Mouse (Mus musculus) CH12.LX (cell line): ENCODE measurements around the gene Nipal4. TPM values are rescaled to one million over a fixed set of nuclear protein-coding genes. Genes with fewer than 3 reads are reported as not detected.
A peak's percentile ranks its signal among the peaks of the same experiment; 100 is the strongest.

Experiments used
- DNase-seq: peaks from one replicate; pipeline ENCODE4 v3.0.0-alpha.2; 2013; ENCODE audit errors: extremely low read depth
- H3K27ac ChIP-seq: 2 replicates; pipeline ENCODE4 v1.5.1; 2012; ENCODE audit warnings: low read depth, mild to moderate bottlenecking, control low read depth, moderate library complexity; ENCODE audit not compliant: insufficient read depth
- H3K27me3 ChIP-seq: replicated peaks from 2 replicates; pipeline ENCODE3; 2012; ENCODE audit warnings: inconsistent platforms
- H3K36me3 ChIP-seq, 2 experiments: replicated peaks in 1 of 2; 2 replicates each; pipeline versions ENCODE3 to v1.6.1; 2012; ENCODE audit warnings: inconsistent platforms in 1 of 2, low read length in 1 of 2, mild to moderate bottlenecking in 1 of 2, mixed read lengths in 1 of 2, moderate library complexity in 1 of 2; ENCODE audit not compliant: control insufficient read depth in 1 of 2, insufficient read depth in 1 of 2
- H3K4me1 ChIP-seq, 2 experiments: 2 replicates each; pipeline ENCODE4 v1.6.1; 2012; ENCODE audit warnings: inconsistent platforms in 1 of 2, moderate library complexity in 1 of 2; ENCODE audit not compliant: insufficient read depth in 2 of 2, control insufficient read depth in 1 of 2
- H3K4me2 ChIP-seq: 2 replicates; pipeline ENCODE4 v1.6.1; 2012; ENCODE audit warnings: low read depth, mild to moderate bottlenecking, control low read depth; ENCODE audit not compliant: poor library complexity, insufficient read depth, severe bottlenecking
- H3K4me3 ChIP-seq, 3 experiments: fragments of 150-350 bp in 1 of 3; sonication (generic) in 1 of 3; replicated peaks in 1 of 3; 2 replicates each; pipeline versions ENCODE3 to v1.5.1; 2011 to 2012; ENCODE audit warnings: low read depth in 2 of 3, low read length in 2 of 3, mild to moderate bottlenecking in 2 of 3, moderate library complexity in 2 of 3, control low read depth in 1 of 3, improper control_type of control experiment in 1 of 3, inconsistent platforms in 1 of 3, mixed read lengths in 1 of 3; ENCODE audit not compliant: poor library complexity in 1 of 3
- H3K79me2 ChIP-seq: replicated peaks from 2 replicates; pipeline ENCODE4 v1.6.1; 2012; ENCODE audit warnings: mild to moderate bottlenecking, moderate library complexity; ENCODE audit not compliant: control insufficient read depth, poor library complexity, insufficient read depth, severe bottlenecking; ENCODE audit errors: extremely low read depth
- H3K9ac ChIP-seq: 2 replicates; pipeline ENCODE4 v1.6.1; 2012; ENCODE audit warnings: low read depth, mild to moderate bottlenecking, control low read depth, moderate library complexity; ENCODE audit not compliant: insufficient read depth
- H3K9me3 ChIP-seq: replicated peaks from 2 replicates; pipeline ENCODE3; 2012; ENCODE audit warnings: low read length, inconsistent platforms, mixed read lengths
- BHLHE40 ChIP-seq: IDR thresholded peaks from 2 replicates; pipeline ENCODE4 v1.6.1; 2011; ENCODE audit warnings: mild to moderate bottlenecking, low read depth, low read length, improper control_type of control experiment
- CHD1 ChIP-seq: IDR thresholded peaks from 2 replicates; pipeline ENCODE4 v1.6.1; 2012; ENCODE audit warnings: low read depth, low read length, improper control_type of control experiment, inconsistent platforms
- CTCF ChIP-seq, 2 experiments: IDR thresholded peaks in 1 of 2; conservative IDR thresholded peaks in 1 of 2; 2 replicates each; pipeline ENCODE4 v1.5.1; 2011 to 2012; ENCODE audit warnings: low read depth in 2 of 2, low read length in 2 of 2, improper control_type of control experiment in 1 of 2, inconsistent platforms in 1 of 2, mild to moderate bottlenecking in 1 of 2, moderate library complexity in 1 of 2
- E2F4 ChIP-seq: IDR thresholded peaks from 2 replicates; pipeline ENCODE4 v1.6.1; 2011; ENCODE audit warnings: low read depth, low read length, improper control_type of control experiment; ENCODE audit not compliant: insufficient replicate concordance
- ELF1 ChIP-seq: IDR thresholded peaks from 2 replicates; pipeline ENCODE4 v1.6.1; 2014; ENCODE audit warnings: low read depth, mild to moderate bottlenecking, inconsistent platforms, low read length, improper control_type of control experiment
- EP300 ChIP-seq: IDR thresholded peaks from 2 replicates; pipeline ENCODE4 v1.6.1; 2011; ENCODE audit warnings: low read length, improper control_type of control experiment
- ETS1 ChIP-seq: conservative IDR thresholded peaks from 2 replicates; pipeline ENCODE4 v1.6.1; 2012; ENCODE audit warnings: low read depth, mild to moderate bottlenecking, inconsistent platforms, low read length, improper control_type of control experiment, moderate library complexity
- IRF4 ChIP-seq: IDR thresholded peaks from 2 replicates; pipeline ENCODE4 v1.6.1; 2014; ENCODE audit warnings: low read depth, mild to moderate bottlenecking, inconsistent platforms, low read length, improper control_type of control experiment
- JUND ChIP-seq: conservative IDR thresholded peaks from 2 replicates; pipeline ENCODE4 v1.6.1; 2011; ENCODE audit warnings: low read depth, low read length, improper control_type of control experiment
- KAT2A ChIP-seq: IDR thresholded peaks from 2 replicates; pipeline ENCODE4 v1.6.1; 2012; ENCODE audit warnings: low read length, improper control_type of control experiment, inconsistent platforms; ENCODE audit not compliant: insufficient replicate concordance
- MAFK ChIP-seq: IDR thresholded peaks from 2 replicates; pipeline ENCODE4 v1.6.1; 2011; ENCODE audit warnings: low read length, improper control_type of control experiment; ENCODE audit not compliant: insufficient replicate concordance
- MAX ChIP-seq: IDR thresholded peaks from 2 replicates; pipeline ENCODE4 v1.6.1; 2011; ENCODE audit warnings: low read length, improper control_type of control experiment
- MAZ ChIP-seq: IDR thresholded peaks from 2 replicates; pipeline ENCODE4 v1.6.1; 2012; ENCODE audit warnings: low read depth, mild to moderate bottlenecking, inconsistent platforms, low read length, improper control_type of control experiment, moderate library complexity
- MEF2A ChIP-seq: IDR thresholded peaks from 2 replicates; pipeline ENCODE4 v1.6.1; 2014; ENCODE audit warnings: low read depth, mild to moderate bottlenecking, inconsistent platforms, low read length, improper control_type of control experiment, borderline replicate concordance
- MYC ChIP-seq: IDR thresholded peaks from 2 replicates; pipeline ENCODE4 v1.6.1; 2011; ENCODE audit warnings: low read depth, mild to moderate bottlenecking, improper control_type of control experiment, low read length
- NELFE ChIP-seq: IDR thresholded peaks from 2 replicates; pipeline ENCODE4 v1.6.1; 2011; ENCODE audit warnings: low read depth, low read length, improper control_type of control experiment
- NRF1 ChIP-seq: IDR thresholded peaks from 2 replicates; pipeline ENCODE4 v1.6.1; 2014; ENCODE audit warnings: low read depth, mild to moderate bottlenecking, inconsistent platforms, low read length, improper control_type of control experiment, moderate library complexity
- PAX5 ChIP-seq: IDR thresholded peaks from 2 replicates; pipeline ENCODE4 v1.6.1; 2012; ENCODE audit warnings: low read length, inconsistent platforms, mixed read lengths
- POLR2A ChIP-seq: IDR thresholded peaks from 2 replicates; pipeline ENCODE4 v1.6.1; 2011; ENCODE audit warnings: low read depth, mild to moderate bottlenecking, improper control_type of control experiment, low read length
- POLR2AphosphoS2 ChIP-seq: IDR thresholded peaks from 2 replicates; pipeline ENCODE4 v1.6.1; 2011; ENCODE audit warnings: low read depth, low read length, improper control_type of control experiment
- RAD21 ChIP-seq: IDR thresholded peaks from 2 replicates; pipeline ENCODE4 v1.6.1; 2011; ENCODE audit warnings: low read depth, mild to moderate bottlenecking, low read length, improper control_type of control experiment, moderate library complexity
- RCOR1 ChIP-seq: conservative IDR thresholded peaks from 2 replicates; pipeline ENCODE4 v1.6.1; 2012; ENCODE audit warnings: low read depth, mild to moderate bottlenecking, inconsistent platforms, low read length, improper control_type of control experiment
- SMC3 ChIP-seq: IDR thresholded peaks from 2 replicates; pipeline ENCODE4 v1.6.1; 2011; ENCODE audit warnings: low read depth, low read length, improper control_type of control experiment
- TBP ChIP-seq: conservative IDR thresholded peaks from 2 replicates; pipeline ENCODE4 v1.6.1; 2011; ENCODE audit warnings: low read depth, low read length, improper control_type of control experiment
- TCF12 ChIP-seq: IDR thresholded peaks from 2 replicates; pipeline ENCODE4 v1.6.1; 2014; ENCODE audit warnings: low read depth, mild to moderate bottlenecking, inconsistent platforms, low read length, improper control_type of control experiment
- UBTF ChIP-seq: IDR thresholded peaks from 2 replicates; pipeline ENCODE4 v1.6.1; 2012; ENCODE audit warnings: low read depth, mild to moderate bottlenecking, inconsistent platforms, low read length, improper control_type of control experiment, moderate library complexity
- USF1 ChIP-seq: IDR thresholded peaks from 2 replicates; pipeline ENCODE4 v1.6.1; 2014; ENCODE audit warnings: low read depth, mild to moderate bottlenecking, inconsistent platforms, low read length, improper control_type of control experiment
- ZC3H11A ChIP-seq: IDR thresholded peaks from 2 replicates; pipeline ENCODE4 v1.6.1; 2012; ENCODE audit warnings: low read depth, mild to moderate bottlenecking, inconsistent platforms, low read length, improper control_type of control experiment
- ZKSCAN1 ChIP-seq: IDR thresholded peaks from 2 replicates; pipeline ENCODE4 v1.6.1; 2012; ENCODE audit warnings: low read depth, inconsistent platforms, low read length, improper control_type of control experiment, borderline replicate concordance
- ZMIZ1 ChIP-seq: IDR thresholded peaks from 2 replicates; pipeline ENCODE4 v1.6.1; 2012; ENCODE audit warnings: low read depth, mild to moderate bottlenecking, inconsistent platforms, low read length, improper control_type of control experiment
- ZNF384 ChIP-seq: IDR thresholded peaks from 2 replicates; pipeline ENCODE4 v1.6.1; 2012; ENCODE audit warnings: low read depth, low read length, improper control_type of control experiment, inconsistent platforms
- dilution Hi-C: fragments of 300-500 bp; cut with MboI; formaldehyde crosslinking; loops from 2 replicates; pipeline ENCODE4 v1.14.3; 2020; ENCODE audit warnings: low sequenced_read_pairs; ENCODE audit not compliant: extremely low pct_unique_long_range_greater_than_20kb, extremely low pct_ligation_motif_present
- in situ Hi-C: fragments of 300-500 bp; cut with MboI; formaldehyde crosslinking; loops from 3 replicates; pipeline ENCODE4 v1.14.3; 2019; ENCODE audit warnings: low sequenced_read_pairs, low pct_ligation_motif_present, low pct_unique_long_range_greater_than_20kb, mixed read lengths
- polyA plus RNA-seq: library from polyadenylated mRNA; unstranded; fragments of >175 nt; gene quantifications from 2 replicates; pipeline ENCODE4 v1.2.1, GENCODE M21; 2012; ENCODE audit warnings: low read depth; ENCODE audit not compliant: insufficient read length
- total RNA-seq, 2 experiments: library from RNA; depleted of rRNA; stranded (reverse); fragments of 300-350 nt in 1 of 2; fragments of >200 nt in 1 of 2; gene quantifications; 2 replicates each; pipeline ENCODE4 v1.2.3; 2012 to 2014

The Nipal4 gene
- total RNA-seq (2012; rRNA removed) (0.08 TPM in 2 replicates), total RNA-seq (2014; rRNA removed) (not detected in 2 replicates), polyA plus RNA-seq (not detected in 2 replicates)

DNA sequence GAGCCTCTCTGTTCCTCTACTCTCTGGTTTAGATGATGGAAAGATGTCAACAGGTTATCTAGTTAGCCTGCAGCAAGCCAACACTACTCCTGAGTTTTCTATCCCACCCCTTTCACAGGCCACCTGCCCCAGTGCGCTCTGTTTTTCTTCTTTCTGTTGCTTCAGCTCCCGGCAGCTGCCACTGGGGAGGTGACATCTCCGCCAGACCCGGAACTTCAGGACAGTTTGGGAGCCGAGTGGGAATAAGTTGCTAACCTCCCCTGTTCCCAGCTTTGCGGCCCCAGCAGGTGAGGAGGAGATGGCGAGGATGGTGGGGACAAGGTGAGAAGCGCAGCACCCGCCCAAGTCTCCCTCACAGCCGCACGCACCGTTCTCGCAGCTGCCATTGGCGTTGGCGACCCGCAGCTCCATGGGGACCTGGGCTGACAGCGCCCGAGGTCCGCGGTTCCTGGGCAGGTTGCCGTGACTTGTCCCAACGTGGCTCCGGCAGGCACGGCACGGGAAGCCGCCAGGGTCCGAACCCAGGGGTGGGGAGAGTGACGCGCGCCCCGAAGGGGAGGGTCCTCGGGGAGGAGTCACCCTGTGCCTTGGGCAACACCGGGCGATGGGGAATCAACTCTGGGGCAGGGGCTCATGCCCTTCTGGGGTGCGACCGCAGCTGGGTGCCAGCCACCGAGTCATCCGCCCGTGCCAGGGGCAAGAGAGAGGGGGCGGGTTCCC, at the start of gene Nipal4:
Nipal4 (minus strand) TSS at position 643 of the 720 bp plus-strand sequence.
- Histone ChIP-seq H3K27me3 (no peaks in the 10 kb centered on the region), H3K4me3 (peak within 1 kb of the TSS in 1 of 3 experiments; percentile 50), H3K36me3 (no peaks in the 10 kb centered on the region), H3K79me2 (no peaks in the 10 kb centered on the region), H3K9me3 (no peaks in the 10 kb centered on the region), H3K4me1 (peaks cover 0 to 10% of the 10 kb centered on the region in 2 experiments; a peak in 2 of 4 replicates), H3K27ac (no peak within 1 kb of the TSS), H3K9ac (no peak within 1 kb of the TSS), H3K4me2 (peak within 1 kb of the TSS; percentile 68)
- in situ Hi-C loops: no loop called here
- DNase-seq: no peak
- TF ChIP-seq MAX (no peak), BHLHE40 (no peak), E2F4 (no peak), RAD21 (no peak), NRF1 (no peak), MEF2A (no peak), IRF4 (no peak), TBP (no peak), USF1 (no peak), PAX5 (no peak), ZMIZ1 (no peak), NELFE (no peak), ZC3H11A (no peak), KAT2A (no peak), ZKSCAN1 (no peak), ELF1 (no peak), CHD1 (no peak)
- dilution Hi-C loops: no loop called here

DNA sequence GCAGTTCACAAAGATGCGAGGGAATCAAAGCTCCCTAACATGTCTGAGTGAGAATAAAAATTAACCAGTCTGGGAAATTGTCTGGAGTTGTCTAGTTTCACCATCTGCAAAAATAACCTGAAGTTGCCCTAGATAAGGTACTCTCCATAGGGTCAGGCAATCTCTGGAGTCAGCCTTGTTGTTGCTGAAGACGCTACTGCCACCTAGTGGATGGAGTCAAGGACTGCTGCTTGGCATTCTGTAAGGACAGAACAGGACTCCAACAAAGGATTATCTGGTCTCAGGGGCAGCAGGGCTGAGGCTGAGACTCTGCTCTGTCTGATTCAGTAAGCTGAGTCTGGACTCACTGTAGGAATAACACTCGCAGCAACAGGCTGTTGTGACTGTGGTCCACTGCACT, 49.0 kb upstream of the Nipal4 start:
- no peaks in the 10 kb centered on the region for H3K9me3 ChIP-seq
- H3K27me3 ChIP-seq: no peaks in the 10 kb centered on the region
- dilution Hi-C loops: no loop called here
- H3K4me3 ChIP-seq: no peak overlapping the region
- H3K79me2 ChIP-seq: no peaks in the 10 kb centered on the region
- H3K4me2 ChIP-seq: no peak overlapping the region
- in situ Hi-C loops: loop anchor here (10.0 kb wide), 1 partner anchor 261 kb away; the partner anchor contains the start of gene Thg1l
- peaks cover 7 to 36% of the 10 kb centered on the region in 2 experiments for H3K4me1 ChIP-seq
- peak; percentile 90 for DNase-seq
- no peak overlapping the region for H3K9ac ChIP-seq
- H3K27ac ChIP-seq: no peak overlapping the region
- peaks cover 75 to 100% of the 10 kb centered on the region in 2 experiments for H3K36me3 ChIP-seq
- TF ChIP-seq UBTF (no peak), MAFK (peak; percentile 11; the same call in 1 of the 2 replicates), MAZ (no peak), CHD1 (no peak), PAX5 (no peak), MYC (no peak), ZNF384 (no peak), TCF12 (no peak; the same call in 1 of the 2 replicates), POLR2AphosphoS2 (no peak), RCOR1 (no peak), JUND (peak; percentile 32; the same call in 1 of the 2 replicates), SMC3 (peak; percentile 88), CTCF (conservative IDR thresholded peaks at IDR 0.05 in 1 of 2, IDR thresholded peaks at IDR 0.05 in 1 of 2; ENCODE audit: low read depth in 2 of 2, low read length in 2 of 2) (peak; percentile 97 to 98), ZC3H11A (peak; percentile 57), MAX (peak; percentile 45; the same call in 1 of the 2 replicates), ELF1 (0 out of 2 replicates have a peak, but pooled peaks have one; percentile 24), EP300 (no peak), MEF2A (no peak), ETS1 (no peak), POLR2A (0 out of 2 replicates have a peak, but pooled peaks have one; percentile 17), KAT2A (no peak)
